Mouse (Mus musculus) thymus, postnatal 14 days (tissue): ENCODE measurements around the gene Zfp82.
"Not testable (repeated sequence)": the region's sequence is repeated elsewhere in the genome, so short reads cannot be mapped to it uniquely, and the experiment has no call there.

Source experiments
- DNase-seq: peaks from one replicate; pipeline ENCODE4 v3.0.0; 2021

Gene Zfp82

DNA sequence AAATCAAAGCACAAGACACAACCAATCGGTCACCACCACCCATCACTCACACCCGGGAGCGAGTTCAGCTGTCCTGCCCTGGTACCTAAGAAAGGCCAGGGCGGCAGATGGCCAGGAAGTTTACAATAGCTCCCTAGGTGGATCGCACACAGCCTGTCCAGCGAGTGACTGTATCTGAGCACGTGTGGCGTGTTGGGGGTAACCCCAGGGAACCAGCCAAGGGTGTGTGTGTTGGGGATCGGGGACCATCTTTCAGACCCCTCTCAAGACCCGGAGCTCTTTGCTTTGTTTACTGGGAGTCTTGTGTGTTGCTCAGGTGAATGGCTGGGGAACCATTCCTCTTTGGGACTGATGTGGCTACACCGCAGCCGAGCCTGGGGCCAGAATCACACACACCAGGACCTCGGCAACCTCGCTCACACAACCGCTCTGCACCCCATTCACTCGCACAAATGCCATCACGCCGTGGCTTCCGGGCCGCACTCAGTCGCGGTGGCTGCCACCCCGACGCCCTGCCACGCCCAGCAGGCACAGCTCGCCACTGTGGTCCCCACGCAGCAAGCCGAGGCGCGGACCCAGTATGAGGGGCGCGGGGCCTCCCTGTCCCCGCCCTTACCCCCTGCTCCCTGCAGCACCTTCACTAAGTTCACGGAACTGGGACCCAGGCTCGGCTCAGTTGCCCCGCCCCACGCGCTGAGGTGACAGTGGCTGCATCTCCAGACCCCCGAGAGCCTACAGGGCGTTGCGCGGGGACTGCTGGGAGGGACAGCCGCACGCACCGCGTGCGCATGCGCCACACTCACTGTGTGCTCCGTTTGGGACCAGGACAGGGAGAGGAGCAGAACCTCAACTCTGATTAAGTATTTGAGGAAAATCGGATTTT, at the start of gene Zfp82:
Gene Zfp82 (minus strand): TSS at position 755 of the 883 bp plus-strand sequence.
- DNase-seq: peak; percentile 93

DNA sequence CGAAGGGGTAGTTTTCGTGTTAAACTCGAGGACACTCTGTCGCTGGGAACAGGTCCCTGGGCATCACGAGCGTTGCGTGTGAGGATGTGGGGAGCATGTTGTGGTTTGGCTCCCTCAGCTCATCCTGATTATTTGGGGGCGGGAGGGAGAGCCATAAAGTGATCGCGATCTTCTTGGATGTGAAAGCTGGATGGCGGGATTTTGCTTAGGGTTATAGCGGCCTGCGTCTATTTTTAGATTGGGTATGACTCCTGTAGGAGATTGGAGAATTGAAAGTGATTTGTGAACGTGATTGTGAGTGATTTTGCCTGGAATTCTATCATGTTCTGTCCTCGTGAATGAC, 49.5 kb upstream of the Zfp82 start:
- no peak for DNase-seq

DNA sequence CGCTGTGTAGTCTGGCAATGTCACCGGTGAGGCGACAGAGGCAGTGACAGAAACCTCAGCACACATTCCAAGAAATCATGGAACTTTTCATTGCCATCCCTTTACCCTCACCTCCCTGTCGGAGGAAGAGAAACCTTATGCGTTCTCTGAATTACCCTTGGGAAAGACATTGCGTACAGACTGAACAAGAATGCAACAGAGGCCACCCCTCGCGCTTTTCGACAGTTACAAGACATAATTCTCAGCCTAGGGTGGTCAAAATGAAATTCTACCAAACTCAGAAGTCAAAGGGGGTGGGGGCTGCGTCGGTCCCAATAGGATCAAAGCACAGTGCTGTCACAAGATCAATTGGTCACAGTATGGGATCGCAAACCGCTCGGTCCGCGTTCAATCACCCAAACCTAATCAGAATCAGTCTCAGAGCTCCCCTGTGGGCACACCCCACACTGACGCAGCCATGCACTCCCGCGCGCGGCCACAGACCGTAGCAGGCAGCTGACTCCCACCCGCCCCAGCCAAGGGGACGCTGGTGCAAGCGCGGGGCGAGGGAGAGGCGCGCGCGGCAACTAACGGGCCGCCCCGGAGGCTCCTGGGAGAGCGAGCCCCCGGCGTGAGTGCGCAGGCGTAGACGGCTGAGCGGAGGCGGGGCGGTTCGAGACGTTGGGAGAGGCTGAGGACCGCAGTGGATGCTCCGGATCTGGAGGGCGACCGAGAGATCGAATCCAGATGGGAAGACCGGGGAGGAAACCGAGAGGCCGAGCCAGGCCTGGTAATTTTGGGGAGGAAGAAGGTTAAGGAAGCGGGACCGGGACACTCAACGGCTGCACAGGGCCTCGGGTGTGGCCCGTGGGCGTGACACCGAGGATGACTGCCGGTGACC, 48.8 kb upstream of the Zfp82 start, which contains the start of gene Zfp382:
Gene Zfp382 (plus strand): TSS at position 635 of the 880 bp plus-strand sequence.
- peak; percentile 94 for DNase-seq

DNA sequence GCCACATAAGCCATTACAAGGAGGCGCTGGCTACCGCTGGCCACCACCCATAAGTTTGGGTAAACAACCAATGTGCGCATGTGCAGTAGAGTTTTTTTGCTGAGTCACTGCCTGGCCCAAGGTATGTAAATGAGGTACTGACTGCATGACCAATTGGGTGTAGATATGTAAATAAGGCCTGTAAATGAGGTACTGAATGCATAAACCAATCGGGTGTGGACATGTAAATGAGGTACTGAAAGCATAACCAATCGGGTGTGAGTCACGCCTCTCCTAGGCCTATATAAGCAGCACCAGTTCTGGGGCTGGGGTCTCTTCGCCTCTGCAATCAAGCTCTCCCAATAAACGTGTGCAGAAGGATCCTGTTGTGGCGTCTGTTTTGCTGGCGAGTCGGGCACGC, 45.2 kb upstream of the Zfp82 start:
- DNase-seq: not testable (repeated sequence)

DNA sequence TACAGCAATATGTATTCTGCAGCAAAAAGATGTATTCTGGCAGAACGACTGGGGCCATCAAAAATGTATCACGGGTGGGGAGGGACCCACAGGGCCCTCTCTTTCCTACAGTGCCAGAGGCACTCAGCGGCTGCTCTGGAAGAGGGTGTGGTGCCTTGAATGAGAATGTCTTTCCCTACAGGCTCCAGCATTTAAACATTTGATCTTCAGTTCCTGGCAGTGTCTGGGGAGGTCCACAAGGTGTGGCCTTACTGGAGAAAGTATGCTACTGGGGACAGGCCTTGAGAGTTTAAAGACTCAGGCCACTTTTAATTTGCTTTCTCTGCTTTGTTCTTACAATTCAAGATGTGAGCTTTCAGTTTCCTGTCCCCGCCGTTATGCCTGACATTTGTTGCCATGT, 43.4 kb upstream of the Zfp82 start:
- no peak for DNase-seq

DNA sequence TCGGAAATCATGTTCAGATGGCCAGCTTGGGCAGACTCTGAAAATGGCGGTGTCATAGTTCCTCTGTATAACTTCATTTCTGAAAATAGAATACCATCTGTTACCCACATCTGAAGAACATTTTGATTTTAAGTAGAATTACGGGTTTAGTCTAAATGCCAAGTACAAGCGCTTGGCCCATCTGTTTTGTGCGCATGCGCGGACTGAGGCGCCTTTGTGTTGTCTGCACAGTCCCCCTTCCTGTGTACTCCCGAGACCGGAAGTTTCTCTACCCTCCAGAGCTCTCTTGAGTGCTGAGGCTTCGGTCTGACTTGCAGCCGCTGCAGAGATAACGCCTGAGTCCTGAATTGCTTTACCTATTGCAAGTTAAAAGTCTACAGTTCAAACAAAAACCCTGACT, 26.6 kb upstream of the Zfp82 start:
- DNase-seq: peak; percentile 81

DNA sequence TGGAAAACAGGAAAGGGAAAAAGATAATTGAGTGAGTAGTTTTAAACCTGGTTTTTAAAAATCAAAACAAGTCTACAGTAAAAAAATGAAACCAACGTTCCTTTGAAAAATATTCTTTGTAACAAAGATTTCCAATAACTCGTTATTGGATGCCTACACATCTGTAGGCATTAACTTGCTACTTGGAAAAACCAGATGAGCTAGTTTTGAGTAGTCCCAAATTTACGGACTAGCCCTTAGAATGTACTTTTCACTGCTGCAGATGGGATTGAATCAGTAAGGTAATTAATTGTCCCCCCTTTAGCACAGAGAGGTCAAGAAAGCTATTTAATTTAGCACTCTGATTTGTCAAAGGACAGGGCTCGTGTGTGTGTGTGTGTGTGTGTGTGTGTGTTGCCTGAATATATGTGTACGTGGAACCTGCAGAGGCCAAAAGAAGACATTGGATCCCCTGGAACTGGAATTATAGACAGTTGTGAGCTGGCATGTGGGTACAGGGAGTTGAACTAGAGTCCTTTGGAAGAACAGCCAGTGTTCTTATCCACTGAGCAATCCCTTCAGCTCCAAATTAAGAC, 22.9 kb upstream of the Zfp82 start:
- DNase-seq: no peak

DNA sequence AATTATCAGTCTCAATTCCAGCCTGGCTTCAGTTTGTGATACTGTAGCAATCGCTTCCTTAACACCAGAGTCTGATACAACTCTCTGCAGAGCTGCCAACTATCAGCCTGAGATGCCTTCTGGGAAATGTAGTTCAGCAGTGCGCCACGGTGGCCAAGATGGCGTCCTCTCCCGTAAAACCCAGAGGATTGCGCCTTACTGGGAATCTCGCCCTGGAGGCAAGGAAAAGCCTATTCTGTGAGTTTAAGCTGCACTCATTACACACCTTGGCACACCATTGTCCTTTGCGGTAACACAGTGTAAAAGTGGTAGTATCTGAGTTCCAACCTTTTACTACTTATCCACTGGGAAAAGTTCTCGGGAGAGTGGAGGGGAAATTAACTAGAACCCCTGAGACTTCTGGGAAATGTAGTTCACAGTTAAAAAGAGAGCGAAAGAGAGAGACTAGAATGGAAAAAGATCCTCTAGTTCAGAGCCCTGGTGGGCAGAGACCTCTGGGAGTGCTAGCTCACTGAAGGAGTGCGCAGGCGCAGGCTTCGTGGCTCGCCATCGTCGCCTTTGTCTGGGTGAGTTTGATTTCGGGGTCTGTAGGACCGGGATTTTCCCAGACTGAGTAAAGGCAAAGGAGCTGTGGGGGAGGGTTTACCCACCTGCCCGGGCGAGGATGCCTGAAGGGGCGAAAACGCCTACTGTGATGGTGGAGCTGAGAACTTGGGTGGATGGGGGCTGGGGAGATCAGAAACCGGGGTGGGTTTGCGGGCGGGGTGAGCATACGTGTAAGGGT, 22.1 kb upstream of the Zfp82 start, which contains the start of gene Zfp260:
Gene Zfp260 (plus strand): TSS at position 132 of the 784 bp plus-strand sequence.
- DNase-seq: peak; percentile 92

DNA sequence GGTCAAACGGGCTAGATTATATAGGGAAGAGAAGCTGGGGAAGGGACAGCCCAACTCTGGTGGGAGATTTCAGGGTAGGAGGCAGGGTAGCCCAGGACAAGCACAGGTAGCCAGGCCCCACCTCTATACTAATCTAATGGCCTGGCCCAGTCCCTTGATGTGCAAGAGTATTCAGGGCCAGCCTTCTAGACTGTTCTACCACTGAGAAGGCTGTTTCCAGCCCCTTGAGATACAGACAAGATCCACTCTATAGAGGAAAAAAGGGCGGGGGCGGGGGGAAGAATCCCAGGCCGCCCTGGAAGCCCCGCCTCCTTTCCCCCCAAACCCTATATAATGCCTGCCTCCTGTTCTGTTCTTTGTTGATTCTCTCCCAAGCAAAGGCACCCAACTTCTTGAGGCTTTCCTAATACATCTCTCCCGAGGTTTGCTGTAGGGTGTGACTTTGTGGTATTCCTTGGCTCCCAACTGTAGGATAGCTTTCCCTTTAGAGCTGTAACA, 21.3 kb upstream of the Zfp82 start:
- peak; percentile 16 for DNase-seq

DNA sequence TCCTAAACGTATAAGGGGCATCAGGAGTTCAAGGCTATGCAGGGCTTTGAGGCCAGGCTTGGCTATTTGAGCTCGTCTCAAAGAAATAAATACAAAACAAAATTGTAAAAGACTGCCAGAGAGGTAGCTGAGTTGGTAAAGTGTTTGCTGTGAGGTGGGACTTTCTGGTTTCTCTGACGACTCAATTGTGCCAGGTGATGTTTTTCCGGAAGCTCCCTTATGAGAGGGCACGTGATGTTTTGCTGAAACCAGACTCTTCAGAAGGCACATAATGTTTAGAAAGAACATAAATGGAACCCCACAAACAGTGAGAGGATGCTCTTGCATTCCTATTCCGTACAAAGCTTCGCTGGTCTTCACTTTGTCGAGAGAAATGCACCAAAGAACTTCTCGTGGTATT, 20.0 kb upstream of the Zfp82 start:
- DNase-seq: no peak

DNA sequence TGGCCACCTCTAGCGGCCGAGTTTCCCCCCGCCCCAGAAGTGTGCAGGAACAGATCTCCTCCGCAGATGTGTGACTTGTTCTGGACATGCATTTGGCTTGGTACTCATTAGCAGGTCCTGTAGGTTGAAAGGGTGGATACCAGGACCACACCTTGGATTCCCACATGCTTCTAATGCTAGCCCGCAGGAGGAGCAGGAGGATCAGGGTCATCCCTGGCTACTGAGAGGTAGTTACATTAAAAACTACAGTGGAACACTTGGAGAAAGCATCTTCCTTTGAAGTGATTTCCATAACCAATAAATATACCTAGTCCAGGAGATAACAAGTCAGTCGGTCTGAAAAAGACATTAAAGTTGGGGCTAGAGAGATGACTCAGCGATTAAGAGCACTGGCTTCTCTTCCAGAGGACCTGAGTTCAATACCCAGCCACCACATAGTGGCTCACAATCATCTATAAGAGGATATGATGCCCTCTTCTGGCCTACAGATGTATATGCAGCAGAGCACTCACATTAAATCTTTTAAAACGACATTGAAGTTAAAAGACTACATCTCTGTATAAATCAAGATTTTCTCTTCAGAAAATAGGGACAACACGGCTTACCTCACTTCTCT, 18.4 kb upstream of the Zfp82 start:
- DNase-seq: no peak

DNA sequence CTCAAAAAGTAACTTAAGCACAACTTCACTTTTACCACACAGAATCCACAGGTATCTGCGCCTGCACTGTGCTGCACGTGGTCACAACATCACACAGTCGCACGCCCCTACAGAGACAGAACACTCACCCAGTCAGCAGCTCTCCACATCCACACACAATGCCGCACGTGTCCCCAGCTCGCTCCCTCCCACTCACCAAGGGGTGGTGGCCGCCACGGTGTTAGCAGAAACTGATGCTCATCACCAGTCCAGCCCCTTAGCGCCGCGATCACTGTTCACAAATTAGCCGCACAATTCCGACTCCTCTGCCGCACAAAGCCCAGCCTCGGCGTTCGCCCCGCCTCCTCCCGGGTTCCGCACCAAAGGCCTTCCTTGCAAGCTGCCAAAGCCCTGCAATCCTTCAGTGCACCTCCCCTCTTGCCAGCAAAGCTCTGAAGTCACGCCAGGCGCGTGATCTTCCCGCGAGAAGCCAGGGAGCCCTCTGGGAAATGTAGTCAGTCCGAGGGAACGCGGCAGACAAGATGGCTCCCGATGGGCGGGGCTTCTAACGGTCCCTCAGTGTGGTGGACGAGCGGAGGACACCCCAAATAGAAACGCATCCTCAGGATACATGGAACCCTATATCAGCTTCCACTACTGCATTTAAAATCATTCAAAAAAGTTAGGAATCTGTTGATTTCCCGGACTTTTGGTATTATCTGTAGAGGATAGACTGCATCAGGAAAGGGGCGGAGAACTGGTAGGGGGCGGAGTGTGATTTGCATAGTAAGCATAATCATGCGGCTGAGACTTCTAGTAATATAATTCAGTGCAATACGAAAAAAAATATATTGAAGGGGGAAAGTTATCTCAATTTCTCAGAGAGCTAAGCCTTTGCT, 17.6 kb upstream of the Zfp82 start, which contains the start of the genes Gm26920 and Zfp566:
Gene Gm26920 (minus strand): TSS at position 319 of the 878 bp plus-strand sequence.
Gene Zfp566 (minus strand): TSS at position 436 of the 878 bp plus-strand sequence.
- peak; percentile 95 for DNase-seq

DNA sequence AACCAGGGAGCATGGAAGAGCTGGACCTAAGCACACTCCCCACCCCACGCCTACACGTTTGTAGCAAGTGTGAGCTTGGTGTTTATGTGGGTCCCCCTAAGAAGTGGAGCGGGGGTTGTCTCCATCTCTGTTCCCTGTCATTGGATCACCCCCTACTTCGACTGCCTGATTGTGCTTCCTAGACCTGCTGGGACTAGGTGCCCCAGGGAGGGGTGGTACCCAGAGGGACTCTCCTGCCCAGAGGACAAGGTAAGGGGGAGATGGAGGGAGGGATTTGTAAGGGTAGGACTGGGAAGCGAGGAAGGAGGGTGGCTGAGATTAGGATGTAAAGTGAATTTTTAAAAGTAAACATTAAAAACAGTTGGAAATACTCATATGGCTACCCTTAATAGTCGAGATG, 16.7 kb upstream of the Zfp82 start:
- peak; percentile 15 for DNase-seq

DNA sequence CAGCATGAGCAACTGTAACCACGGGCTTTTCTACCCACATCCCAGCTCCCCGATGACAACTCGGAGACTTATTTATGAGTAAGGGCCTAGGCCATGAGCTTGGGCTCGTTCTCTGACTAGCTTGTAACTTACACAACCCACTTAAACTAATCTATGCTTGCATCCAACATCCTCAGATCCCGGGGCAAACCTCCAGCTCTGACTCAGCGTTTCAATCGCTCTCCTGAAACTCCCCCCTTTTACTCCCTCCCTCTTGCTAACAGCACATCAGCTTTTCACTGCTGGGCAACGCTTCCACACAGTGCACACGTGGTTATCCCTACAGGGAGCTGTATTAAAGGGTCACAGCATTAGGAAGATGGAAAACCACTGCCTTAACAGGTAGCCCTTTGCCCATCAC, 13.8 kb upstream of the Zfp82 start:
- DNase-seq: no peak

DNA sequence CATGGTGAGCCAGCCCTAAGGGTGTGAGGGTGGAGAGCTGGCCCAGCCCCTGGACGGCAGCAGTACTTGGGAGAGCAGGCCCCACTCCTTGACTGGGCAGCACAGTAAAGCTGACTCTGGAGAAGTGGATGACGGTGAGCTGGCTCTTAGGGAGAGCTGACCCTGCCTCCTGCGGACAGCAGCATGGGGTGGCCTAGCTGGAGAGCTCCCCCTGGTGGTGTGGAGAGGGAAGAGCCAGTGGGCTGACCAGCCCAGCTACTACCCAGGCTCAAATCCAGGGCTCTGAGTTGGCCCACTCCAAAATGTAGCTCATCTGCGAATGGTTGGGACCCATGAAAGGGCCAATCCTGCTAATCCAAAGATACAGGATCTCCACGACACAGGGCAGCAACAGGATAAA, 8.1 kb downstream of the Zfp82 start:
- DNase-seq: no peak

DNA sequence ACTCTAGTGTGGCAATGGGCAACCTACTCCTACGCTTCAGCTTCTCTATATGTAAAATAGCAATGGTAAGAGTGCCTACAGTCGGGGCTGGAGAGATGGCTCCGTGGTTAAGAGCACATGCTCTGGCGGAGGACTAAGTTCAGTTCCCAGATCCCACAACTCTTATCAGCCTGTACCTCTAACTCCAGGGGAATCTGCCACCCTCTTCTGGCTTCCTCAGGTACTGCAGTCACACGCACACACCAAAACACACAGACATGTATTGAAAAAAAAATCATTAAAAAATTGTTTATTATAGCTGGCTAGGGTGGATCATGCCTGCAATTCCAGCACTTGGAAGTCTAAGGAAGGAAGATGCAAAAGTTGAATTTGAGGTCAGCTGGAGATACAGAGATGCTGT, 10.2 kb downstream of the Zfp82 start:
- peak; percentile 40 for DNase-seq

DNA sequence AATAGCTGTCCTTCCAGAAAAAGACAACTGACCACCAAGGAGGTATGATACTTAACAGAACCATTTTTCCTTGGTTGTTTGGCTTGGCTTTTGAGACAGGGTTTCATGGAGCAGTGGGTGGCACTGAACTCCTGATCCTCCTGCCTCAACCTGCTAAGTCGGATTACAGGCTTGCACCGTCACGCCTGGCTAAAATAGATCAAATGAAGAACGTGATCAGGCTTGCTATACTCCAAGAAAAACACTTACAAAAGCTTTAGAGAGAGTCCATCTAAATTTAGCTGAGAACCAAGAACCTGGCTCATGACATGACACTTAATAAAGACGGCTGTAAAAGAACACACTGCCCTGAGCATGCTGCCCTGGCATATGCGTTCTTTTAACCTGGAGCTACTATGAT, 12.4 kb downstream of the Zfp82 start:
- DNase-seq: no peak

DNA sequence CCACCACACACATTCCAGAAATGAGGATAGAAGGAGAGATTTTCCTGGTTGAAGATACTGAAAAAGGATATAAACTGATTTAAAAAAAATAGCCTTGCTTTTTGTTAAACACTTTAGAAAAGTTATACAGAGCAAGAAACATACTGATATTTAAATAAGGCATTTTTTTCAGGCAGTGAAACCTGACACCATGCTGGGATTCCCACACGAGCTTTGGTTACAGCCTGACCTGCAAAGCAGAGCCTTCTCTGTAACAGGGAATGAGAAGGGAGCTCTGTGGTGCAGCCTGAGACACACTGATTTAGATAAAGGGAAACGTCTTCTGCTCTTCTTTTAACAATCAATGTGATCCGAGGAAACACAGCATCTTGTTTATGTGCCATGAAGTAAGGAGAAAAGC, 19.1 kb downstream of the Zfp82 start:
- DNase-seq: no peak

DNA sequence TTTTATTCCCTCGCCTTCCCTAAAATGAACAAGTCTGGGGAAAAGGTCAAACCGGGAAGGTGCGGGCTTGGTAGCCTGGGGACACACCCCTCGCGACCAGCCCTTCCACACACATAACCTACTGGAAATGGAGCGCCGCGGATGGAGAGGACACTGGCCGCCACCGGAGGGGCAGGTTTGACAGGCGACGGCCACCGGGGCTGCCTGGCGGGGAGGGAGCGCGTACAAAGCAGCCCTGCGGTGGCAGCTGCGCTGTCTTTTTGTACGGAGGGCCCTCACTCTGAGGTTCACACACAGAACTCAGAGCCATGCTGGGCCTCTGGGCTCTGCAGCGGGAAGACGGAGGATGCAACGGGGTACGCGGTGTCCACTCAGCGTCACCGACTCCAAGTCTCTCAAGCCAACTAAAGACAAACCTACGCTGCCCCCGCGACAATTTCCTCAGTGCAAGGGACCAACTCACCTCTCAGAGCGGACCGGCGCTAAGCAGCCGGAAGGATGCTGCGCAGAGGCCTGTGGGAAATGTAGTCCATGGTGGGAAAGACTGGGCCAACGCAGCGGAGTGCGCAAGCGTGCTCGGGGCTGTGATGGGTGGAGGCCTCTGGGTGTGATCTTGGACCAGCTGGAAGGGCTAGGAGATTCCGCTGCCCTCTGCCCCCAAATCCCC, 21.7 kb downstream of the Zfp82 start, which contains the start of gene Zfp14:
Gene Zfp14 (minus strand): TSS at position 499 of the 667 bp plus-strand sequence.
- peak; percentile 93 for DNase-seq

DNA sequence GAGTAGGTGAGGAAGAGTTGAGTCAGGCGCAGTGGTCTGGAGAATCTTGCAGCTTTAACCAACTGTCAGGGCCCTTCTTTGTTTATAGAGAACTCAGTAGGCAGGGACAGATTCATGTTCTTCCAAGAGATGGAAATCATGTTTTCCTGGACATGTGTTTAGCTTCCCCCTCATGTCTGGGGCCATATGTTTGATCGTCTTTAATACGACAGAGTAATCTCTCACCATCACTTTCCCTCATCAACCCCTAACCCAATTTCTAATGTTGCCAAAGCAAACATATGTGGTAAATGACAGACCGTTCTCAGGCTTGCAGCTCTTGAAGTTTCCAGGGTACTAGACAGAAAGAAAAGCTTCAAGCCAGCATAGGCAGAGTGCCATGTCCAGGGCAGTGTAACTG, 24.6 kb downstream of the Zfp82 start:
- DNase-seq: no peak
